Mouse (Mus musculus) mature B cell (primary cell): Measurements from ENCODE around the gene Cetn3.

Source experiments
- in situ Hi-C: fragments of 300-500 bp; cut with MboI; formaldehyde crosslinking; loops from 2 replicates; pipeline ENCODE4 v1.14.3; 2019

The Cetn3 gene

DNA sequence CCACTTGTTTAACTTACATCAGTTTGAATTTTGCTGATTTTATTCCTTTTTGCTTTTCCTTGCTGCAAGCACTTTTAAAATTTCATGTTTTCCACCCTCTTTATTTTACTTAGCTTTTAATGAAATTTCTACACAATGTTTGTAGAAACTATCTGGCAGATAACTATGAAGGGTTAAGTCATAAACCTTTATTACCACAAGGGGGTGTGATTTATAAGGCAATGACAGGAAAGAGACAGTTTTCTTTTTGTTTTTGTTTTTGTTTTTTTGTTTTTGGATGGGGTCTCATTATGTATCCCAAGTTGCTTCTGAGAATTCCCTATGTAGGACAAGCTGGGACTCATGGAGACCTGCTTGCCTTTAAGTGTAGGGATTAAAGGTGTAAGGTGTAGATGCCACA is 39.9 kb downstream of the Cetn3 start:
- in situ Hi-C loops = no loop called here

DNA sequence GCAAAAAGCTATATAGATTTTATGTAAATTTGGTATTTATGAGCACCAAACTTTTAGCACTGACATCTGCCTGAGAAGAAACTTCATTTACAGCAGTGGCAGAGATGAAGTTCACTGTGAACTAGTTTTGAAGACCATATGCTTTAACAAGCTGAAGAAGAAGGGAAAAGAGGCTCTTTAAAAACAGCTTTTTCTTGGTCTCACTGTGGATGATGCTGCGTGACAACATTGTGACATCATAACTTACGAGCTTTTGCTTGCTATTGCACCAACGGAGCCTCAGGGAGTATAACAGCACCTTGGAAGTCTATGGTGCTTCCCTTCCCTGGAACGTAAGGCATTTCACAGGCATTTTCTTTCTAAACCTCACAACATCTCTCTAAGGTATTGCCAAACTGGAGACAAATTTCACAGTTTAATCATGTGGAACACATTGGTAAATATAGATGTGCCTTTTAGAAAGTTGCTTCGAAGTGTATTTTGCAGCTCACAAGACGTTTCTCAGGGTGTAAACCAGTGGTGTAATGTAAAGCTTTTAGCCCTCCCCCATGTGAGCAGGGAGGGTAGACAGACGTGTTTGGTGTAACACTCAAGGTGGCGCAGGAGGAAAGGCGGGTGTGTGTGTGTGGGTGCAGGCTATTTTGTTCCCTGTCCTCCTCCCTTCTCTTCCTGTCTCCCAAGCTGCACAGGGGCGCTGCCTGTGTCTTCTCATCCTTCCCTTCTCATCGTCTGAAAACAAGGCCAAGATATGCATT is 41.9 kb downstream of the Cetn3 start:
- in situ Hi-C loops = no loop called here

DNA sequence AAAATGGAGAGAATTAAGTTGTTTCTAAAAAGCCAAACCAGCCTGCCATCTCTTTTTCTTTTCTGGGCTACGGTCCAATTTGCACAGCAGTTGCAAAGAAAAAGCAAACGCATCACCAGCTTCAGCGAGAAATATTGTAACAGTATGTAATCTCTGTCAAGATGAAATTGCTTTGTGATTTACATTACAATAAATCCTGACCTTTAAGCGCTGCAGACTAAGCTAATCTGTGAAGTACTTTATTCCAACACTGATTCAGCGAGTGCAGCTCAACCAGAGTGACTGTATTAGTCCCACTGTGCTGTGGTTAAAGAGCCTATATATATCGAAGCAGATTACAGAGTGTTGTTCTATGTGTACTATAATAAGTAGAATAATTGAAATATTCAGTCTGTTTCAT is 45.6 kb downstream of the Cetn3 start:
- in situ Hi-C loops = no loop called here

DNA sequence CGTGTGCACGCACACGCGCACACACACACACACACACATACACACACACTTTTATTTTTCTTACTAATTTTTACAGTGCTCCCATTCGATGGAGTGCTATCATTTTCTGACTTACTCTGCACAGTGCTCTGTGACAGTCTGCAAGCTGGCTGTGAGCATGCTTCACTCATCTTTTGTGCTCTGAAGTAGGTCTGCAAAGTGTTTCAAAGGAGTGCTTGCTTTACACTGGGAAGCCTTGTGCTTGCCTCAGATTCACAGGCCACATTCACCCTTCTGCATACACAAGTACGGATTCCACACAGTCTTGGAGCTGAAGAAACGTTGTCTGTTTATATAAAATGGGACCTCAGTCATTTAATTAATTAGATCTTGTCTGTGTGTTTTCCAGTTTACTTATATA is 49.0 kb downstream of the Cetn3 start:
- in situ Hi-C loops = no loop called here

DNA sequence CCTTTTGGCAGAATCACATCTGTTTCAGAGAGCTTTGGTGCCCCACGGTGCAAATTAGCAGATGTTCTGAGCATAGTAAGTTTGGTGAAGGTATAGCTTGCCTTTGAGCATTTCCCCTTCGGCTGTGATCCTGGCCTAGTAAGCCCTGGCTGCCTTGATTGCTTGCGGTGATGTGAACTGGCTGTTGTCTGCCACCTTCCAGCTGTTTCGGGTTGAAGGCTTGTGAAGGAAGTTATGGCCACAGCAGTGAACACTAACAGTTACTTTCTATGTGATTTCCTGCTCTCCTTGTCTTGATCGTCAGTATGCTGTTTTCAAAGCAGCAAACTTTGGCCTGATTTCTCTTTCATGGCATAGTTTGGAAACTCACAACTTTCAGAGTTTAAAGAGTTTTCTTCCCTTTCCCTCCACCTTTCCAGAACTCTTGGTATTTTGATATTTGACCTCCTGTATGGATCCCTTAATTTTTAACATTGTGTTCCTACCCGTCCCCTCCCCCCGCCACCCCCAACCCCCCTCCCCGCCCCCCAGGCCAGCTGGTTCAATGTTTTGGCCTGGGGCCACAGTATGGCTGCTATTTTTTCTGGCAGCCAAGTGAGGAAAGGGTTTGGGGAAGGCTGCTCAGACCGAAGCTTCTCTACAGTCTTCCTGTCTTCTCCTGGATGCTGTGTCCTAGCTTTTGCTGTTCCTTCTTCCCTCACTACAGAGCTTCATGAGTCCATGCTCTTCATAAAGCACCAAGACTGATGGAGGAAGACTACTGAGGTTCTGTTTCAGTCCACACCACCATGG is 53.7 kb downstream of the Cetn3 start:
- in situ Hi-C loops = no loop called here

DNA sequence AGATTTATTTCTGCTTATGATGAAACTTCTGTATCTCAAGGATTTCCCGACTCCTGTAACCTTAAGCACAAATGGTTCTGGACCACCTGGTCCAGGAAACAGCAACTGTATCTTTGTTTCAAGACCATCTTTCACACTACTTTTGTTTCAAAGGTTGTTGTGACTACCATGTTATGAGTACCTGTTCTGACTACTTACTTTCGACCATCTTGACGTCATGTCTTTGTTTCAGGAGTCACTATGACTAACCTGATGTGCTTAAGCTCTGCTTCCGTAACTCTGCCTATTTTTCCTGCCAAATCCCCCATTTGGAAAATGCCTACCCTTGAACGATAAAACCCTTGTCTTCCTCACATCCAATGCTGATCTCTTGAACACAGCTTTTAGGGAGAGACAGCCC is 55.1 kb downstream of the Cetn3 start:
- in situ Hi-C loops = no loop called here

DNA sequence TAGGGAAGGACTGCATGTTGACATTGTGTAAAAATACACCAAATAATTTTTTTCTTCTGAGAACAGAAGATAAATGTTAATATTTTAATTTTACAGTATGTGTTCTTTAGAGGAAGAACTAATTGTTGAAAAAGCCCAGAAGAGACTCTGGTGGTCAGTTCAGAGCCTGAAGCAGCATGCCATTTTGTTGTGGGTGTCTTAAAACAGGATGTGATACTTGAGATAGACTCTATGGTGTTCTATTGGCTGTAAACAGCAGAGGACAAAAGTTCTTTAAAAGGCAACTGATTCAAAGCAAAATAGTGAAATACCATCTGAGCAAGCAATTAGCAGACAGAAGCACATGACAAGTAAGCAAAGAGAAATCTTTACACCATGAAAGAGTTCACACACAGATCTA is 56.1 kb downstream of the Cetn3 start:
- in situ Hi-C loops = no loop called here

DNA sequence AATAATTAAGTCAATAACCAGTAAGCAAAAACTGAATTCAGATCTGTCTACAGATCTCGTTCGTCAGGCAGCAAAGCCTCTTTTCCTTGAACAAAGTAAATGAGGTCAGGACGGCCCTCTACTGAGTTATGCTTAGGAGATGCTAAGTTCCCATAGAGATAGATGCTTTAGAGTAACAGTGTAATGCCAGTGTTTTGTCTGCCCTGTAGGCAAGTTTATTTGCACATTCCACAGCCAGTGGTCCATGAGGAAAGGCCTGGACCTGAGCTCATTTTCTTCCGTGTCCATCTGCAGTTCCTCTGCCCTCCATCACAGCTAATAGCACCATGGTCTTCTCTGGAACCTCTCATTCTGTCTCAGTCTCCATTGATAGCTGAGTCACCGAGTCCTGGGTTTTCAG is 57.4 kb downstream of the Cetn3 start:
- in situ Hi-C loops = no loop called here

DNA sequence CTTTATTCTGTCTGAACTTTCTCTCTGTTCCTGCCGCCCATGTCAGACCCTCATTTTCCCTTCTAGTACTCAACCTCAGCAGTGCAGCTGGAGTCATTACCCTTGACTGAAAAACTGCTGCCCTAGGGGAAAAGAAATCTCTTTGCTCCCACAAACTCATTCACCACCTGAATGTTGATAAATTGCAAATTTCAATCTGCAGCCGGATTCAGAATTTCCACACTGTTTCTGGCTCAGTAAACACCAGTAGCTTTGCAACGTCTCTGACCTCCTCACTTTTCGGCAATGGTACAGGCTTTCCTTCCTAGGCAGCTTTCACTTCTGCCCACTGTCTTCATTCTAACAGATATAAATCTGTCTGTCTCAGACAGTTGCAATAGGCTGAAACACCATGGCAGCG is 57.8 kb downstream of the Cetn3 start:
- in situ Hi-C loops = no loop called here

DNA sequence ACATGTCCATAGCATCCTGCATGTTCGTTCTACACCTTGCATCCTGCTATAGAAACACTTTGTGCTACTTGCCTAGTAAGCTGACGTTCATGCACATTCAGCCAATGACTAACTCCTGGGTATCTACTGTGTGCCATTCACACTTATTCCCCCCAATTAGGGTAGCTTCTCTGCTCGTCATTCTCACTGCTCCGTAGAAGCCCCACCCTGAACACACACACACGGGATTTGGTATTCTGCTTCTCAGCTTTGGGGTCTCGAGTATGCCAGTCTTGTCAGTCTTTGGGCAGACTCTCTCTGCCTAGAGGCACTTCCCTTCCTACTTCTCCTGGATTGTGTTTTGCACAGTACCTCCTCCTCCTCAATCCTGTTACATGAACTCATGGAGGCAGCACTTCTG is 59.4 kb downstream of the Cetn3 start:
- in situ Hi-C loops = no loop called here
